Mouse (Mus musculus) liver, postnatal 0 days (tissue): ENCODE data around the gene Snn. TPM values are rescaled to one million over a fixed set of nuclear protein-coding genes. Genes with fewer than 3 reads are reported as not detected.

Experiments
- ATAC-seq: fragments of 200-750 bp; cut with Nextera tagmentation; 2 replicates; pipeline ENCODE4 v1.8.0; 2017; ENCODE audit warnings: mild to moderate bottlenecking, moderate library complexity
- DNase-seq: peaks from one replicate; pipeline ENCODE4 v3.0.0-alpha.2; 2016
- H3K27ac ChIP-seq: fragments of 300-500 bp; sonication (generic); 2 replicates; pipeline ENCODE4 v1.5.1; 2014; ENCODE audit warnings: antibody characterized with exemption, moderate library complexity, mild to moderate bottlenecking, low read depth
- H3K27me3 ChIP-seq: fragments of 300-500 bp; sonication (generic); 2 replicates; pipeline ENCODE4 v1.6.1; 2014; ENCODE audit warnings: low read length, control low read depth, mixed read lengths; ENCODE audit not compliant: insufficient read depth
- H3K36me3 ChIP-seq: fragments of 300-500 bp; sonication (generic); replicated peaks from 2 replicates; pipeline ENCODE4 v1.6.1; 2014; ENCODE audit warnings: mild to moderate bottlenecking, control low read depth, low read length, moderate library complexity, mixed read lengths; ENCODE audit not compliant: insufficient read depth
- H3K4me1 ChIP-seq: fragments of 300-500 bp; sonication (generic); 2 replicates; pipeline ENCODE4 v1.6.1; 2014; ENCODE audit warnings: antibody characterized with exemption, mild to moderate bottlenecking, control low read depth; ENCODE audit not compliant: insufficient read depth
- H3K4me2 ChIP-seq: fragments of 300-500 bp; sonication (generic); 2 replicates; pipeline ENCODE4 v1.6.1; 2014; ENCODE audit warnings: low read depth, mild to moderate bottlenecking, low read length, moderate library complexity, mixed read lengths
- H3K4me3 ChIP-seq: fragments of 300-500 bp; sonication (generic); 2 replicates; pipeline ENCODE4 v1.5.1; 2014; ENCODE audit warnings: low read depth, low read length
- H3K9ac ChIP-seq: fragments of 300-500 bp; sonication (generic); replicated peaks from 2 replicates; pipeline ENCODE4 v1.6.1; 2014; ENCODE audit warnings: mild to moderate bottlenecking, moderate library complexity
- H3K9me3 ChIP-seq: fragments of 300-500 bp; sonication (generic); 2 replicates; pipeline ENCODE4 v1.6.1; 2016; ENCODE audit warnings: mild to moderate bottlenecking, control low read depth, low read length, mixed read lengths
- CTCF ChIP-seq: sonication (generic); IDR thresholded peaks from 2 replicates; pipeline ENCODE4 v1.5.1; 2016; ENCODE audit warnings: antibody characterized with exemption, low read depth
- EP300 ChIP-seq: IDR thresholded peaks from 2 replicates; pipeline ENCODE4 v1.6.1; 2016; ENCODE audit warnings: antibody characterized with exemption, low read depth, mild to moderate bottlenecking
- WGBS: fragments of 180-500 bp; shearing (Covaris S2); extraction: QIAGEN DNeasy Blood & Tissue Kit; methylation state at CpG from one replicate; pipeline ENCODE4 v1.1.7; 2014; ENCODE audit not compliant: insufficient replicate concordance; 5-methylcytosine and 5-hydroxymethylcytosine counted together
- polyA plus RNA-seq: library from polyadenylated mRNA; unstranded; fragments of >200 nt; fragmentation: Nextera tagmentation; extraction: Ambion mirVana; gene quantifications from 2 replicates; pipeline ENCODE4 v1.2.1, GENCODE M21; 2015

Snn gene
- polyA plus RNA-seq, 1 experiment from 2014 or later = 4.8 TPM

DNA sequence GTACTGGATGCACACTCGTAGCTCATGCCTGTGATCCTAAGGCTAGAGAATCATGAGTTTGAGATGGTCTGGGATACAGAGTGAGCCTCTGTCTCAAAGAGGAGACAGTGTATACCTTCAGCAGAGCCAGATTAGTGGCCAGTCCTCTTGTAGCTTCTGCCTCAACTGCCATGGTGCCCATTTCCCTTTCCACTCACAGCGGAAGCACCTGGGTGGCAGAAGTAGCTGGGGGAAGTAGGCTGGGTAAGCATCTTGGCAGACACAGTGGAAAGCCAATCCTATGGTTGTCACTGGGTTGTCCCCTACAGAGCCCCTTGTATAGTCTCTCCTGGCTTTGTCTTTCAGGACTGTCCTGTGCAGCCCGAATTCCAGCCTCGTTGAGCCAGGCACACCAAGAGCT lies 11.1 kb downstream of the Snn start:
- peaks cover 18% of the 10 kb centered on the region for H3K4me1 ChIP-seq
- no peak for DNase-seq
- H3K4me3 ChIP-seq = no peak overlapping the region
- H3K4me2 ChIP-seq = no peak overlapping the region
- no peak overlapping the region for H3K27ac ChIP-seq
- no peak for TF ChIP-seq EP300
- H3K36me3 ChIP-seq = peaks cover 34% of the 10 kb centered on the region
- no peak overlapping the region for H3K9ac ChIP-seq
- 74% methylated on average over 4 of the region's 4 CpGs for WGBS
- peaks cover 7% of the 10 kb centered on the region for H3K27me3 ChIP-seq
- no peak for ATAC-seq
- H3K9me3 ChIP-seq = no peaks in the 10 kb centered on the region

GRCm38 (mm10) chr16:11072454-11072853 lies 11.7 kb downstream of the Snn start:
- ATAC-seq = no peak
- H3K27me3 ChIP-seq = 0 out of 2 replicates have a peak, but pooled peaks cover 3% of the 10 kb centered on the region
- no peak for DNase-seq
- no peak overlapping the region for H3K4me3 ChIP-seq
- 82% methylated on average over 8 of the region's 8 CpGs for WGBS
- no peak for TF ChIP-seq EP300
- no peak for TF ChIP-seq CTCF
- peaks cover 16% of the 10 kb centered on the region for H3K4me1 ChIP-seq
- no peak overlapping the region for H3K27ac ChIP-seq
- peaks cover 38% of the 10 kb centered on the region for H3K36me3 ChIP-seq
- no peak overlapping the region for H3K4me2 ChIP-seq
- no peak overlapping the region for H3K9ac ChIP-seq
- no peaks in the 10 kb centered on the region for H3K9me3 ChIP-seq

DNA sequence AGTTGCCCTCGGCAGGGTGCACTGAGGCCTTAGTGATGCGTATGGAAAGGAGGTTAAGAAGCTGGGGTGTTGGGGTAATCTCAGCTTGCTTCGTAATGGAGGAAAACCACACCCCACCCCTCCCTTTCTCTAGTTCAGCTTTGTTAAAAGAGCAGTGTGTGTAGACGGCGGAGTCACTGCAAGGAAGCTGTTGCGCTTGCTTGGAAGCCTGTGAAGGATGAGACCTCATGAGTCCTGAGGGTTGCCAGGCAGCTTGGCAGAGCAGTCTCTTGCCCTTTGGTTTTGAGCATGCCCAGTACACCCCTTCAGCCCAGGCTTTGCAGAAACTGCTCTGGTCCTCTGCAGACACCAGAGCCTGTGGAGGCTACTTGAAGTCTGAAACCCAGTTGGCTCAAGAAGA lies 12.3 kb downstream of the Snn start:
- H3K4me2 ChIP-seq = no peak overlapping the region
- 70% methylated on average over 6 of the region's 6 CpGs for WGBS
- no peak overlapping the region for H3K27ac ChIP-seq
- no peak for TF ChIP-seq EP300
- no peak overlapping the region for H3K4me3 ChIP-seq
- peaks cover 16% of the 10 kb centered on the region for H3K4me1 ChIP-seq
- no peak overlapping the region for H3K9ac ChIP-seq
- H3K36me3 ChIP-seq = peaks cover 43% of the 10 kb centered on the region
- no peak for ATAC-seq
- DNase-seq = no peak
- no peaks in the 10 kb centered on the region for H3K9me3 ChIP-seq
- H3K27me3 ChIP-seq = no peaks in the 10 kb centered on the region

- no peak for TF ChIP-seq CTCF
- TF ChIP-seq EP300 = no peak
- 82% methylated on average over 9 of the region's 9 CpGs for WGBS
- H3K27me3 ChIP-seq = no peaks in the 10 kb centered on the region
- H3K27ac ChIP-seq = no peak overlapping the region
- no peak for ATAC-seq
- H3K4me2 ChIP-seq = no peak overlapping the region
- H3K36me3 ChIP-seq = peaks cover 80% of the 10 kb centered on the region
- 0 out of 2 replicates have a peak, but pooled peaks cover 2% of the 10 kb centered on the region for H3K4me1 ChIP-seq
- H3K9me3 ChIP-seq = no peaks in the 10 kb centered on the region
- no peak for DNase-seq
- no peak overlapping the region for H3K4me3 ChIP-seq
- H3K9ac ChIP-seq = no peak overlapping the region
These were observed 17.0 kb downstream of the Snn start for GRCm38 (mm10) chr16:11077601-11078201.

DNA sequence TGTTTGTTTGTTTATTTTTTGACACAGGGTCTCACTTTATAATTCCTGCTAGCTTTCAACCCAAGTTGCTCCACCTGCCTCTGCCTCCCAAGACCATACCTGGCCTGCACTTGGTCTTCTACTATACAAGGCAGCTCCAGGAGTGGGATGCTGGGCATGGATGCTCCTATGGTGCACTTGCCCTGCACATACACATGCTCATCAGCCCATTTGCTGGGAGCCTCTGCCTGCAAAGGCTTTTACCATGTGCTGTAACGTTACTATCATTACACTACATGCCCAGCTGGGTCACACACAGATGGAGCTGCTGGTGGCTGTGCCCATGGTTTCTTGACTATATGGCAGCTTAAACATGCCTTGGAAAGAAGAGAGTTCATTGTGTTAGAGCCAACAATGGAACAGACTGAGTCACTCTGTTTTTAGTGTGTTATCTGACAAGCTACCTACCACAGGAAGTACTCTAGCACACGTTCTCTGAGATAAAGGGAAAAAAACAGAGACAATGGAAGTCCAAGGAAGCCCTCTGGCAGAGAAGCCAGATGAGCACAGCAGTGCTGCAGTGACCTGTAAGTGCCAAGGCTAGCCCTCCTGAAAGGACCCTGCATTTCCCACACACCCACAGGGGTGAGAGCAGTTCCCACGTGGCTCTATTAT lies 17.6 kb downstream of the Snn start:
- DNase-seq (no peak), ATAC-seq (0 out of 2 replicates have a peak, but pooled peaks have one; percentile 19)
- Histone ChIP-seq H3K27ac (no peak overlapping the region; the same call in 1 of the 2 replicates), H3K27me3 (no peaks in the 10 kb centered on the region), H3K4me3 (no peak overlapping the region), H3K36me3 (peaks cover 86% of the 10 kb centered on the region), H3K9ac (no peak overlapping the region), H3K9me3 (no peaks in the 10 kb centered on the region), H3K4me1 (0 out of 2 replicates have a peak, but pooled peaks cover 2% of the 10 kb centered on the region), H3K4me2 (no peak overlapping the region)
- TF ChIP-seq EP300 = peak; percentile 36; the same call in 1 of the 2 replicates
- TF ChIP-seq CTCF = no peak
- 38% methylated on average over 3 of the region's 3 CpGs for WGBS

DNA sequence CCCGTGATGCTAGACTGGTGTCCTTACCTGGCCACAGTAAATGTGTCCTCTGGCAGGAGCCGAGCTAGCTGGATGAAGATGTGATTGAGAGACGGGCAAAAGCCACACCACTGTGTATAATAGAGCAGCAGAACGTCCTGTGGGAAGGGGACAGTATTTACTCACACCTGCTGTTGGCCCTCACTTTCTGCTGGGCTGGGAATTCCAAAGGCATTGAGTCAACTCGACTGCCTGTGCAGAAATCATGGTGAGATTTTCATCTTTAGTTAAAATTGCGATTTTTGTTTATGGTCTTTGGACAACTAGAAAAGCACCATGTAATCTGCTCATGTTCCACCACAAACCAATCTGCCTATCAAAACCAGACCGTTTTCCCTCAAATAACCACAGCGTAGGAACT lies 23.4 kb downstream of the Snn start:
- Histone ChIP-seq H3K27ac (no peak overlapping the region), H3K4me3 (no peak overlapping the region), H3K36me3 (peaks cover 80% of the 10 kb centered on the region), H3K4me1 (no peaks in the 10 kb centered on the region), H3K27me3 (no peaks in the 10 kb centered on the region), H3K9ac (no peak overlapping the region), H3K4me2 (no peak overlapping the region), H3K9me3 (no peaks in the 10 kb centered on the region)
- DNase-seq (no peak), ATAC-seq (no peak)
- TF ChIP-seq EP300 = no peak
- no peak for TF ChIP-seq CTCF
- WGBS = 81% methylated on average over 8 of the region's 8 CpGs
